Mouse (Mus musculus): ENCODE measurements around the gene Tspo.

The Tspo gene

GRCm38 (mm10) chr15:83590841-83591240 is 27.4 kb downstream of the Tspo start:
- no peak for DNase-seq

GRCm38 (mm10) chr15:83591758-83592157 is 28.4 kb downstream of the Tspo start:
- DNase-seq = no peak

GRCm38 (mm10) chr15:83592260-83593188 is 29.1 kb downstream of the Tspo start:
- no peak for DNase-seq

GRCm38 (mm10) chr15:83593189-83593585 is 29.8 kb downstream of the Tspo start:
- no peak for DNase-seq

GRCm38 (mm10) chr15:83593702-83594512 is 30.5 kb downstream of the Tspo start:
- DNase-seq = no peak

GRCm38 (mm10) chr15:83594513-83595363 is 31.3 kb downstream of the Tspo start, which contains the start of gene Ttll12:
Ttll12 (minus strand) TSS chr15:83595157.
- DNase-seq = peak; percentile 94

GRCm38 (mm10) chr15:83595364-83595711 is 31.9 kb downstream of the Tspo start:
- no peak for DNase-seq

- DNase-seq = no peak
Observed at GRCm38 (mm10) chr15:83596833-83597232, 33.4 kb downstream of the Tspo start.

GRCm38 (mm10) chr15:83601185-83601584 is 37.8 kb downstream of the Tspo start:
- DNase-seq = no peak

- DNase-seq = no peak
Observed at GRCm38 (mm10) chr15:83602372-83603045, 39.1 kb downstream of the Tspo start.

GRCm38 (mm10) chr15:83603046-83603396 is 39.6 kb downstream of the Tspo start:
- no peak for DNase-seq

- DNase-seq = no peak
Observed at GRCm38 (mm10) chr15:83603426-83603825, 40.0 kb downstream of the Tspo start.

- no peak for DNase-seq
Observed at GRCm38 (mm10) chr15:83606216-83606615, 42.8 kb downstream of the Tspo start.

- DNase-seq = no peak
Observed at GRCm38 (mm10) chr15:83606700-83607099, 43.3 kb downstream of the Tspo start.

GRCm38 (mm10) chr15:83607115-83607802 is 43.9 kb downstream of the Tspo start:
- peak; percentile 76 for DNase-seq

GRCm38 (mm10) chr15:83615245-83615644 is 51.9 kb downstream of the Tspo start:
- no peak for DNase-seq
